Mouse (Mus musculus): ENCODE results near the gene Ablim1. TPM values are rescaled to one million over a fixed set of nuclear protein-coding genes. Genes with fewer than 3 reads are reported as not detected.
A peak's percentile ranks its signal among the peaks of the same experiment; 100 is the strongest.

The Ablim1 gene
- polyA plus RNA-seq, 1 experiment from 2014 or later = 40.5 TPM

DNA sequence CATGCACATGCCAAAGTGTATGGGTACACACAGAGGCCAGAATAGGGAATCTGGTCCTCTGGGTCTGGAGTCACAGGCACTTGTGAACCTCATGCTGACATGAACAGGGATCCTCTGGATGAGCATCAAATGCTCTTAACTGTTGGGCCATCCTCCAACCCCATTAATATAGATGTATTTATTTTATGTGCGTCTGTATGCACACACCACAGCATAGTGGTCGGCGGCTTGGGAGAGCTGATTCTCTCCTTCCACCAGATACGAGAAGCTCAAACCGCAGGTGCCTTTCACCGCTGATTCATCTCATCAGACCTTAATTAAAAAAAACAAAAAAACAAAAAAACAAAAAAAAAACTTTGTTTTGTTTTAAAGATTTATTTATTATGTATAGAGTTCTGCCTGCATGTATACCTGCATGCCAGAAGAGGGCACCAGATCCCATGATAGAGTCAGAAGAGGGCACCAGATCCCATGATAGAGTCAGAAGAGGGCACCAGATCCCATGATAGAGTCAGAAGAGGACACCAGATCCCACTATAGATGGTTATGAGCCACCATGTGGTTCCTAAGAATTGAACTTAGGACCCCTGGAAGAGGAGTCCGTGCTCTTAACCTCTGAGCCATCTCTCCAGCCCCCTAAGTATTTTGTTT is 153.6 kb downstream of the Ablim1 start:
- 64% methylated on average over 7 of the region's 7 CpGs for WGBS
- Histone ChIP-seq H3K27me3 (ENCODE audit: insufficient read depth, low read length) (no peaks in the 10 kb centered on the region), H3K9ac (ENCODE audit: low read depth, low read length) (no peak overlapping the region), H3K9me3 (replicated peaks; ENCODE audit: low read length) (no peaks in the 10 kb centered on the region), H3K4me2 (ENCODE audit: low read length) (no peak overlapping the region), H3K36me3 (ENCODE audit: insufficient read depth, low read length) (no peaks in the 10 kb centered on the region), H3K4me1 (replicated peaks; ENCODE audit: insufficient read depth, low read length) (0 out of 2 replicates have a peak, but pooled peaks cover 4% of the 10 kb centered on the region), H3K27ac (no peak overlapping the region), H3K4me3 (replicated peaks; ENCODE audit: low read depth, low read length) (no peak overlapping the region)
- peak; percentile 96 for TF ChIP-seq CTCF (IDR thresholded peaks at IDR 0.05; ENCODE audit: low read depth)
- ATAC-seq (replicated peaks; ENCODE audit: low FRiP score, low read depth) (no peak; the same call in 1 of the 2 replicates), DNase-seq (ENCODE audit: low spot score) (no peak)

DNA sequence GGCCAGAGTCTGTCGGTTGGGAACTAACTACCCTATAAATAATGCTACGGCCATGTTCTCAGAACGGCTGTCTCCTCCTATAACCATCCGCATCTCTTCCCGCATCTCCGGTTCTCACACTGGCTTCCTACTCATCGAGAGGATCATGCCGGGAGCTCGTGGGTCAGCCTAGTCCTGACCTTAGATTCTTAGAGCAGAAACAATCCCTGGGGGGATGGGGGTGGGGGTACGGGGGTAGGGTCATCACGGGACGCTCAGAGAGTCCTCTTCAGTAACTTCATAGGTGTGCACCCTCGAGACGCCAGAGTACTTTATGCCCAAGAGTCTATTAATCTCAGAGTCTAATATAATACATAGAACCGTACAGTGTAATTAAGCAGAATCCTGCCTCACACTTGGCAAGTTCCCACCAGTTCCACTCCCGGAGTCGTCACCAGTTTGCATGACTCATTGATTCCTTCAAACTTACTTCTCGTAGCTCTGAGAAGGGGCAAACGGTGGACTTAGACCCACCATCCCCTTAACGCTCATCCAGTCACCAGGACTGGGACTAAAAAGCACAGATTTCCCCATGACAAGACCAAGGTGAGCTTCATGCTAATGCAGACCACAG is 156.9 kb downstream of the Ablim1 start:
- H3K27me3 ChIP-seq (ENCODE audit: insufficient read depth, low read length) = no peaks in the 10 kb centered on the region
- DNase-seq (ENCODE audit: low spot score) (no peak), ATAC-seq (replicated peaks; ENCODE audit: low FRiP score, low read depth) (no peak)
- H3K27ac ChIP-seq = 0 out of 2 replicates have a peak overlapping the region, but pooled peaks have one; percentile 42
- no peaks in the 10 kb centered on the region for H3K9me3 ChIP-seq (replicated peaks; ENCODE audit: low read length)
- 0 out of 2 replicates have a peak, but pooled peaks cover 7% of the 10 kb centered on the region for H3K4me1 ChIP-seq (replicated peaks; ENCODE audit: insufficient read depth, low read length)
- H3K9ac ChIP-seq (ENCODE audit: low read depth, low read length) = no peak overlapping the region
- no peak for TF ChIP-seq CTCF (IDR thresholded peaks at IDR 0.05; ENCODE audit: low read depth)
- H3K36me3 ChIP-seq (ENCODE audit: insufficient read depth, low read length) = no peaks in the 10 kb centered on the region
- no peak overlapping the region for H3K4me3 ChIP-seq (replicated peaks; ENCODE audit: low read depth, low read length)
- H3K4me2 ChIP-seq (ENCODE audit: low read length) = no peak overlapping the region
- 58% methylated on average over 20 of the region's 20 CpGs for WGBS

DNA sequence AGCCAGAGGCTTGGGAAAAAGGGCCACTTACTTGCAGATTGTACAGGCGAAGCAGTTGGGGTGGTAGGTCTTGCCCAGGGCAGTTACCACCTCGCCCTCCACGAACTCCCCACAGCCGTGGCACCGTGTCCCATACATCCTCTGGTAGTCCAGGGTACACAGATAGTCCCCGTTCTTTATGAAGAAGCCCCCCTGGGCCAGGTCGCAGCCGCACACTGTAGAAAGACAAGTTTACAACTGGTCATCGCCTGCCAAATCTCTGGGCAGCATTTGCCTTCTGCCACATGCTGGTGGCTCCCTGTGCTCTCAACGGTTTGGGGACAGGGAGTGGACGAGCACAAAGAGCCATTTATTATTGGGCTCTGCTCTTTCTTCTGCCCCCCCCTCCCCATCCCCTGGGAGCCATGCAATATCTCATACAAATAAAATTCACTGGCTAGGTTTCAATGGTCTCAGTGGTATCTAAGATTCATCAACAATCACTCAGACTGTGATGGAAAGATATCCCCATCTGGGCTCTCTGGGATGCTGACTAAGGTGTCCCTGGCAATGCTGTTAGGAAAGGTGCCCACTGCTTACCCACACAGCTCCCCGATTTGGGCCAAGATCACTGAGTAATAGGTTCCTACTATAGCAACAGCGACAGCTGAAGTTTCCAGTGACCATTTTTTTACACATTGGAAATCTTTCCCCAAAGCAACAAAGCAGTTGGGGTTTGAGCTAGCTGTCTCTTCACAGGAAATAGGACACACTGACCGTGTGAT is 159.4 kb downstream of the Ablim1 start:
- no peak for TF ChIP-seq CTCF (IDR thresholded peaks at IDR 0.05; ENCODE audit: low read depth)

DNA sequence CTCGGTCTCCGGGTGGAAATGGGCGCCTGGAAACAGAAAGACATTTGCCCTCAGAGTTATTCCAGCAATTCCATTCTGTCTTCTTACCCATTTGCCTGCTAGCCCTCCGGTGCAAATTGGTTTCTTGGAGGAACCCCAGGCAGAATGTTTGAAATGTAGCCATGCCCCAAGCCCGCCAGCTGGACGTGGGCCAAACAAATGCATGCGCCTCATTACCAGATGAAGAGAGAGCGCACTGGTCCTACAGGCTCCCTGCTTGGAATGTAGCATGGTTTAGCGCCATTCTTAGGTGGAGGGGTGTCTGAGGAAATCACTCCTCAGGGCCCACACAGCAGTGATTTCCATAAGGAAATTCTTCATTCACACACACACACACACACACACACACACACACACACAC is 162.4 kb downstream of the Ablim1 start:
- TF ChIP-seq CTCF (IDR thresholded peaks at IDR 0.05; ENCODE audit: low read depth) = no peak
- no peak overlapping the region for H3K27ac ChIP-seq
- no peak for ATAC-seq (replicated peaks; ENCODE audit: low FRiP score, low read depth)

More for the DNA sequence above, 159.4 kb downstream of the Ablim1 start:
- 71% methylated on average over 14 of the region's 14 CpGs for WGBS
- H3K4me1 ChIP-seq (replicated peaks; ENCODE audit: insufficient read depth, low read length) = 0 out of 2 replicates have a peak, but pooled peaks cover 3% of the 10 kb centered on the region
- H3K9ac ChIP-seq (ENCODE audit: low read depth, low read length) = no peak overlapping the region
- H3K36me3 ChIP-seq (ENCODE audit: insufficient read depth, low read length) = no peaks in the 10 kb centered on the region
- DNase-seq (ENCODE audit: low spot score) (no peak), ATAC-seq (replicated peaks; ENCODE audit: low FRiP score, low read depth) (no peak)
- H3K27ac ChIP-seq = no peak overlapping the region
- H3K4me2 ChIP-seq (ENCODE audit: low read length) = no peak overlapping the region
- no peak overlapping the region for H3K4me3 ChIP-seq (replicated peaks; ENCODE audit: low read depth, low read length)
- no peaks in the 10 kb centered on the region for H3K9me3 ChIP-seq (replicated peaks; ENCODE audit: low read length)
- no peaks in the 10 kb centered on the region for H3K27me3 ChIP-seq (ENCODE audit: insufficient read depth, low read length)

GRCm38 (mm10) chr19:57151504-57151903 is 163.2 kb downstream of the Ablim1 start:
- no peak overlapping the region for H3K4me2 ChIP-seq (ENCODE audit: low read length)
- no peaks in the 10 kb centered on the region for H3K27me3 ChIP-seq (ENCODE audit: insufficient read depth, low read length)
- DNase-seq (ENCODE audit: low spot score) (no peak), ATAC-seq (replicated peaks; ENCODE audit: low FRiP score, low read depth) (no peak)
- no peak overlapping the region for H3K4me3 ChIP-seq (replicated peaks; ENCODE audit: low read depth, low read length)
- no peaks in the 10 kb centered on the region for H3K9me3 ChIP-seq (replicated peaks; ENCODE audit: low read length)
- H3K9ac ChIP-seq (ENCODE audit: low read depth, low read length) = no peak overlapping the region
- no peak for TF ChIP-seq CTCF (IDR thresholded peaks at IDR 0.05; ENCODE audit: low read depth)
- H3K27ac ChIP-seq = no peak overlapping the region
- H3K4me1 ChIP-seq (replicated peaks; ENCODE audit: insufficient read depth, low read length) = peaks cover 14% of the 10 kb centered on the region; the same call in 1 of the 2 replicates
- WGBS = 85% methylated on average over 9 of the region's 9 CpGs
- H3K36me3 ChIP-seq (ENCODE audit: insufficient read depth, low read length) = no peaks in the 10 kb centered on the region

More for the DNA sequence above, 162.4 kb downstream of the Ablim1 start:
- no peaks in the 10 kb centered on the region for H3K36me3 ChIP-seq (ENCODE audit: insufficient read depth, low read length)
- DNase-seq (ENCODE audit: low spot score) = no peak
- H3K27me3 ChIP-seq (ENCODE audit: insufficient read depth, low read length) = no peaks in the 10 kb centered on the region
- H3K9me3 ChIP-seq (replicated peaks; ENCODE audit: low read length) = no peaks in the 10 kb centered on the region
- no peak overlapping the region for H3K4me2 ChIP-seq (ENCODE audit: low read length)
- H3K9ac ChIP-seq (ENCODE audit: low read depth, low read length) = no peak overlapping the region
- H3K4me3 ChIP-seq (replicated peaks; ENCODE audit: low read depth, low read length) = no peak overlapping the region
- 0 out of 2 replicates have a peak, but pooled peaks cover 6% of the 10 kb centered on the region for H3K4me1 ChIP-seq (replicated peaks; ENCODE audit: insufficient read depth, low read length)
- 47% methylated on average over 9 of the region's 9 CpGs for WGBS

- Histone ChIP-seq H3K4me1 (replicated peaks; ENCODE audit: insufficient read depth, low read length) (peaks cover 13% of the 10 kb centered on the region; the same call in 1 of the 2 replicates), H3K9ac (ENCODE audit: low read depth, low read length) (no peak overlapping the region), H3K4me3 (replicated peaks; ENCODE audit: low read depth, low read length) (no peak overlapping the region), H3K4me2 (ENCODE audit: low read length) (no peak overlapping the region), H3K9me3 (replicated peaks; ENCODE audit: low read length) (no peaks in the 10 kb centered on the region), H3K36me3 (ENCODE audit: insufficient read depth, low read length) (no peaks in the 10 kb centered on the region), H3K27me3 (ENCODE audit: insufficient read depth, low read length) (no peaks in the 10 kb centered on the region), H3K27ac (no peak overlapping the region)
- ATAC-seq (replicated peaks; ENCODE audit: low FRiP score, low read depth) (no peak), DNase-seq (ENCODE audit: low spot score) (peak; percentile 65)
- TF ChIP-seq CTCF (IDR thresholded peaks at IDR 0.05; ENCODE audit: low read depth) = peak; percentile 83
- 57% methylated on average over 1 of the region's 1 CpGs for WGBS
Observed at GRCm38 (mm10) chr19:57150275-57150674, 164.4 kb downstream of the Ablim1 start.
